Mouse (Mus musculus) hindlimb bud, embryonic 11.5 days (tissue): Measurements from ENCODE around the gene Gm47955.
"Not testable (repeated sequence)": the region's sequence is repeated elsewhere in the genome, so short reads cannot be mapped to it uniquely, and the experiment has no call there.

Experiments
- DNase-seq: peaks from one replicate; pipeline ENCODE4 v3.0.0-alpha.2; 2012; ENCODE audit warnings: low read depth, low spot score; ENCODE audit errors: extremely low spot score

The Gm47955 gene

DNA sequence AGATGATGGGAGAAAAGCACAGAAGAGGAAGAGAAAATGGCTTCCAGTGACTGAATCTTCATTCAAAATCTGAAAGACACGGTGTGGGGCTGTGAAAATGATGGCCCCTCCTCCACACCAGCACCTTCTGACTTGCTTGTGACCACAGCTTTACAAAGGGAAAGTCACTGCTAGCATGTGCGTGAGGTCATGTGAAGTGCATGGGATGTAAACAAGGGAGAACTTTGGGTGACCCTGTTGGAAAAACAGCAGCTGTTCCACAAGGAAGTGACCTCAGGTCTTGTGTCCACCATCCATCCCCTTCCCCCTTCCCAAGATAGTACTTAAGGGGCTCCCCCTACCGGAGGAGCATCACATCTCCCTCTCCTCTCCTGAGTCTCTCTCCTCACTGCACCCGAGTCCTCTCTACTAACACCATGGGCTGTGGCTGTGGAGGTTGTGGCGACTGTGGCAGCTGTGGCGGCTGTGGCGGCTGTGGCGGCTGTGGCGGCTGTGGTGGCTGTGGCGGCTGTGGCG is at the start of gene Gm47955:
Gene Gm47955 (plus strand): TSS at position 417 of the 516 bp plus-strand sequence.
- DNase-seq = no peak

DNA sequence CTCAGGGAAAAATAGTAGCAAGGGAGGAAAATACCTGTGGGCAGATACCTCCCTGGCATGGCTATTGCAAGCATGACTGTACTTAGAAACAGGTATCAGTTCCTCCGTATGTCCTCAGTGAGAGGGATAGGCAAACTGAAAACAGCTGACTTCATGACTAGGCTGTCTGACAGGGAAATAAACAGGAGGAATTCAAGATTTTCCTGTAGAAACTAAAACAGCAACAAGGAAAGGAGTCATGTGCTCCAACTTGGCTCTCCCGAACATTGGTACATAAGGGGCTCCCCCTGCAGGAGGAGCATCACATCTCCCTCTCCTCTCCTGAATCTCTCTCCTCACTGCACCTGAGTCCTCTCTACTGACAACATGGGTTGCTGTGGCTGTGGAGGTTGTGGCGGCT is 47.1 kb upstream of the Gm47955 start, which contains the start of gene A030005L19Rik:
Gene A030005L19Rik (plus strand): TSS at position 301 of the 400 bp plus-strand sequence.
- no peak for DNase-seq

DNA sequence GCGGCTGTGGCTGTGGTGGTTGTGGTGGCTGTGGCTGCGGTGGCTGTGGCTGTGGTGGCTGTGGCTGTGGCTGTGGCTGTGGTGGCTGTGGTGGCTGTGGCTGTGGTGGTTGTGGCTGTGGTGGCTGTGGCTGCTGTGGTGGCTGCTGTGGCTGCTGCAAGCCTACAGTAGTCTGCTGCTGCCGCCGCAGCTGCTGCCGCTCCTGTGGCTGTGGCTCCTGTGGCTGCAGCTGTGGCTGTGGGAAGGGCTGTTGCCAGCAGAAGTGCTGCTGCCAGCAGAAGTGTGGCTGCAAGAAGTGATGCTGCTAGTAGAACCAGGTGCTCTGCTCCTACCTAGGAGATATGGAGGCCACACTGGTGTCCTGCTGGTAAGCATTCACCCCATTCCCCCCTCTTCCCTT is 46.7 kb upstream of the Gm47955 start:
- DNase-seq = not testable (repeated sequence)

DNA sequence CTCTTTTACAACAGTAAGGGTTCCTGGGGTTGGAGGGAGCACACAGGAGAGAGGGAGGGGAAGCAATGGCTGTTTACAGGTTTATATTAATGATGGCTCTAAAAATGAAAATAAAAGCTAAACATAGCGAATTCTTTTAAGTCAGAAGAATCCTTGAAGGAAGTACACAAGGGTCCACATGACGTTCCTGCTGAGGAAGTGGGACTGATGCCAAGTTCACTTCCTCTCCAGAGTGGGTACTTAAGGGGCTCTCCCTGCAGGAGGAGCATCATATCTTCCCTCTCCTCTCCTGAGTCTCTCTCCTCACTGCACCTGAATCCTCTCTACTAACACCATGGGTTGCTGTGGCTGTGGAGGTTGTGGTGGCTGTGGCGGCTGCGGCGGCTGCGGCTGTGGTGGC is 35.4 kb upstream of the Gm47955 start, which contains the start of gene A030014E15Rik:
Gene A030014E15Rik (plus strand): TSS at position 268 of the 400 bp plus-strand sequence.
- DNase-seq = no peak

DNA sequence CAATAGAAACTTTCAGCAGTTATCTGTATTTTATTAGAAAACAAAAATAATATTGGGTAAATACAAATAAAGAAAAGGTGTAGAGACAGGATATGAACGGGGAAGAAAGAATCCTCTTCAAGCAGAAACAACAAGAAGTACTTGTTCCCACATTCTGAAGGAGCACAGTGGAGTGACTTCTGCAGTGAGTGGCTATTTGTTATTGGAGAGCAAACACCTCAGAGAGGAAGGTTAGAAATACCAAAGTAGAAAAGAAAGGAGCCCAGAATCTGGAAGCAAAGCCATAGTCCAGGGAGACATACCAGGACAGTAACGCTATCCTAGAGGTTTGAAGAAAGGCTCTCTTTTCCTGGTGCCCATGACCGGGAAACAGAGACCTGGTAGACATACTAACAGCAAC is 29.5 kb upstream of the Gm47955 start:
- not testable (repeated sequence) for DNase-seq

DNA sequence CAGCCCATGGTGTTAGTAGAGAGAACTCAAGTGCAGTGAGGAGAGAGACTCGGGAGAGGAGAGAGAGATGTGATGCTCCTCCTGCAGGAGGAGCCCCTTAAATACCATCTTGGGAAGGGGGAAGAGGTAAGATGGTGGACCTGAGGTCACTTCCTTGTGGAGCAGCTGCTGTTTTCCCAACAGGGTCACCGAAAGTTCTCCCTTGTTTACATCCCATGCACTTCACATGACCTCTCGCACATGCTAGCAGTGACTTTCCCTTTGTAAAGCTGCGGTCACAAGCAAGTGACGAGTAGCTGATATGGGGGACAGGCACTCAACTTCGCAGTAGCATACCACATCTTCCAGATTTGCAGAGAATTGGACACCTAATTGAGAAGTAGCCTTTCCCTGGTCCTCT is 28.8 kb upstream of the Gm47955 start, which contains the start of gene Gm6217:
Gene Gm6217 (minus strand): TSS at position 74 of the 400 bp plus-strand sequence.
- DNase-seq = not testable (repeated sequence)

DNA sequence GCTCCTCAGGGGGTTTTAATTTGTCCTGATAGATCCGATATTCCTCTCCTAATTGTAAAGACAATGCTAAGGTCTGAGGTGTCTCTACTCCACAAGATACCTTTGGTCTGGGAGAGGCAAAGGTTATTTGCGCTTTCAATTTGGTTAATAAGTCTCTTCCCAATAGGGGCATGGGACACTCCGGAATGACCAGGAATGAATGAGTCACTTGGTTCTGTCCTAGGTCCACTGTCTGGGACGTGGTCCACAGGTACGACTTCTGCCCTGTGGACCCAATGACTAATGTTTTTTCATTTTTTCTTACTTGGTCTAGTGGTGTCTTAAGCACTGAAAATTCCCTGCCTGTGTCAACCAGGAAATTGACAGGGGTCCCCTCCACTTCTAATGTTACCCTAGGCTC is 21.4 kb upstream of the Gm47955 start:
- no peak for DNase-seq

DNA sequence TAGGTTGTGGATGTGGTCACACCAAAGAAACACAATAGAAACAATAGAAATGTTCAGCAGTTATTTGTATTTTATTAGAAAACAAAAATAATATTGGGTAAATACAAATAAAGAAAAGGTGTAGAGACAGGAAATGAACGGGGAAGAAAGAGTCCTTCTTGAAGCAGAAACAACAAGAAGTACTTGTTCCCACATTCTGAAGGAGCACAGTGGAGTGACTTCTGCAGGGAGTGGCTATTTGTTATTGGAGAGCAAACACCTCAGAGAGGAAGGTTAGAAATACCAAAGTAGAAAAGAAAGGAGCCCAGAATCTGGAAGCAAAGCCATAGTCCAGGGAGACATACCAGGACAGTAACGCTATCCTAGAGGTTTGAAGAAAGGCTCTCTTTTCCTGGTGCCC is 17.6 kb upstream of the Gm47955 start:
- DNase-seq = not testable (repeated sequence)

DNA sequence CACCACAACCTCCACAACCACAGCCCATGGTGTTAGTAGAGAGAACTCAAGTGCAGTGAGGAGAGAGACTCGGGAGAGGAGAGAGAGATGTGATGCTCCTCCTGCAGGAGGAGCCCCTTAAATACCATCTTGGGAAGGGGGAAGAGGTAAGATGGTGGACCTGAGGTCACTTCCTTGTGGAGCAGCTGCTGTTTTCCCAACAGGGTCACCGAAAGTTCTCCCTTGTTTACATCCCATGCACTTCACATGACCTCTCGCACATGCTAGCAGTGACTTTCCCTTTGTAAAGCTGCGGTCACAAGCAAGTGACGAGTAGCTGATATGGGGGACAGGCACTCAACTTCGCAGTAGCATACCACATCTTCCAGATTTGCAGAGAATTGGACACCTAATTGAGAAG is 16.8 kb upstream of the Gm47955 start, which contains the start of gene A030003K21Rik:
Gene A030003K21Rik (minus strand): TSS at position 94 of the 400 bp plus-strand sequence.
- DNase-seq = not testable (repeated sequence)

DNA sequence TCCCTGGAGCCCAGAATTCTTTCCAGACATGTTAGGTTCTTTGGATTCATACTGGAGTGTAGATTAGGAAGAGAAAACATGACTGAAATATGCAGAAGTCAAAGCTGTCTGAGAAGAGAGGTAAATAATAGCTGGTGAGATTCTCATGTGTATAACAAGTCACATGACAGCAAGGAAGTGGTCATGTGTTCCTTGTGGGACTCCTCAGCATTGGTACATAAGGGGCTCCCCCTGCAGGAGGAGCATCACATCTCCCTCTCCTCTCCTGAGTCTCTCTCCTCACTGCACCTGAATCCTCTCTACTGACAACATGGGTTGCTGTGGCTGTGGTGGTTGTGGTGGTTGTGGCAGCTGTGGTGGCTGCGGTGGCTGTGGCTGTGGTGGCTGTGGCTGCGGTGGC is 14.1 kb upstream of the Gm47955 start:
- DNase-seq = not testable (repeated sequence)

DNA sequence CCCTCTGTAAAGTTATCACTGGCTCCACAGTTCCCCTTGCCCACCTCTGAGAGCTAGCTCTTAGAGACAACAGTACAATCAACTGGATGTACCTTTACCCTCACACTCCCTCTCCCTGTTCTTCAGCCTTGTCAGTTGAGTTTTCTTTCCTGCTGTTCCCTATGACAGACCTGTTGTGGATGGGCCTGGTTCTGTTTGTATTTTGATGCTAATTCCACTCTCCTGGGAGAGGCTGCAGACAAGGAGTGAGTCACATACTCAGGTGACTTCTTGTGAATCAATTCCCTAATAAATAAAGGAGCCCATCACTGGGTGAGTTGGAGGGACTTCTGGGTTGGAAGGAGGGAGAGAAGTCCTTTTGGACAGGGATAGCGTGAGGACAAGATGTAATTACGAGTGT is 11.5 kb upstream of the Gm47955 start:
- DNase-seq = no peak

DNA sequence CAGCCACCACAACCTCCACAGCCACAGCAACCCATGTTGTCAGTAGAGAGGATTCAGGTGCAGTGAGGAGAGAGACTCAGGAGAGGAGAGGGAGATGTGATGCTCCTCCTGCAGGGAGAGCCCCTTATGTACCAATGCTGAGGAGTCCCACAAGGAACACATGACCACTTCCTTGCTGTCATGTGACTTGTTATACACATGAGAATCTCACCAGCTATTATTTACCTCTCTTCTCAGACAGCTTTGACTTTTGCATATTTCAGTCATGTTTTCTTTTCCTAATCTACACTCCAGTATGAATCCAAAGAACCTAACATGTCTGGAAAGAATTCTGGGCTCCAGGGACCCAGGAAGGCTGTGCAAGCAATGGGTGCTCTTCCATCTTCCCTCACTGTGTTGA is 4.2 kb upstream of the Gm47955 start, which contains the start of gene Gm7544:
Gene Gm7544 (minus strand): TSS at position 101 of the 400 bp plus-strand sequence.
- not testable (repeated sequence) for DNase-seq

DNA sequence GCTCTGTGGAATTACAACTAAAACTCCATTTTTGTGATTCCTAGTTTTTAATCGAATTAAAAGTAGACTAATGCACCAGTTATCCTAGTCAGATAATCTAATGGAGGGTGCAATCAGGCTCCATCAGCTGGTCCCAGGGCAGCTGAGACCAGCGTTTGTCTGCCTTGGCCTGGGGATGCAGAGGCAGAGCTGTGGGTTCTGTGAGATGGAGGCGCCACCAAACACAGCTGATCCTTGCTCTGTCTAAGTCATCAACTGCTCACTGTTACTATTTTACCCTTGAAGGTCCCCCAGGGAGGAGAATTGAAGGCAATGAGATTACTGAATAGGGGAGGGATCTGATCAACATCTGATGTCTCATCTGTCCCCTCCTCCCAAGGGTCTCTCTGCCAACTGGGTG is 6.3 kb downstream of the Gm47955 start:
- no peak for DNase-seq

DNA sequence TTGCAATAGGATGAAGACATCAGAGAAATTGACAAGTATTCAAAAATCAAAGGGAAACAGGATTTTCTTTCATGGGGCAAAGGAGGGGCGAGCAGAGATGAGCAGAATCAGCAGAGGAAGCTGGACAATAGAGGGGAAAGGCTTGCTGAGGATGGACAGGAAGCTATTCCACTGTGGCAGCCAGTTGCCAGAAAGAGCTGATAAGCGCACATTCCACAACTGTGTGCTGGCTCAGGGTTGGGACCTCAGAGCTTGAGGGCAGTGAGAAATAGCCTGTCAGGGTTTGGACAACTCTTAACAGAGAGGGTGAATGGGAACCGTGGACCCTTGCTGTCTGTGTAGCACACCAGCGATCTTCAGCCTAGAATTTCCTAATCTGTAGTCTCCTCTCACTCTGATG is 12.0 kb downstream of the Gm47955 start:
- no peak for DNase-seq

DNA sequence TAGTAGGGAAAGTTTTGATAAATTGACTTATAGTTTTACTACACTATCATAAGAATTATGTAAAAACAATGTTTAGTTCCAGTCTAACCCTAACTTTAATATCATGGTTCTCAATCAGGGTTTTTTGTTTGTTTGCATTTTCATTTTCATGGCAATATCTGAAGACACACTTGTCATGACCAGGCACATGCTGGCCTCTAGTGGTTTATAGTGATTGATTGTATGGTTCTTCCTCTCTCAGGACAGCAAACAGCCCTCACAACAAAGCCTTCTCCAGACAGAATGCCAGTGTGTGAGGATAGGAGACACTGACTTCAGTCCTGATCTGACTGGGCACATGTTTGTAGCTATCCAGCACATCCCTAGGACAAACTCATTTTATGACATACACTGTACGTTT is 13.2 kb downstream of the Gm47955 start:
- no peak for DNase-seq

DNA sequence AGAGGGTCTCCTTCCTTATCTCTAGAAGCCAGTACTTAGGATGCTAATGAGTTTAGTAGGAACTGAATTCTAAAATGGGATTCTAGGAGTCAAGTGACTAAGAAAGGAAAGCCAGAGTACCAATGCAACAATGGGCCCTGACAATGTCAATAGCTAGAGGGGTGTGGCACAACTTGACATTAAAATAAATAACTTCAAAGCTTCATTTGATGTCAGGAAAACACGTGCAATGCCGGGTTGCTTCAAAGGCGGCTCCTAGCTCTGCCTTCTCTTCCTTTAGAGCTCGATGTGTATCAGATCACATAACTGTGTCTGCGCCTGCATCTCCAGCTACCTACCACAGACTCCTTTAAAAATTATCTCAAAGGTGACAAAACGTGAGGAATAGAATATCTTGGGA is 13.8 kb downstream of the Gm47955 start:
- no peak for DNase-seq

DNA sequence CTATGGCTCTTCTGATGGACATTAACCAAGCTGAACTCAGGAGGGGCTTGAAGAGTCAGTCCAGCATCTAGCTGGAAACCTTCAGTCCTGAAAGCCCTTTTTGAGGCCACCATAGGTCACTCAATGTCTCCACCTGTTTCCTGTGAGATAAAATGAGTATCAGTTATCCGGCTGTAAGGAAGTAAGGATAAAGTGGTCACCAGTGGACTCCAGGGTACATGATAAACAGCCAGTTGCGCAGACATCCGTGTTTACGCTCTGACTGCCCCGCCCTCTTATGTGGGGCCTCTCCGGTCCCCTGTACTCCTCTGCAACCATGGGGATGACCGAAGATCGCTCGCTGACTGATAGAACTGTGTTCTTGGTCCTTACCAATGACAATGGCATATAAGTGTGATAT is 14.3 kb downstream of the Gm47955 start:
- no peak for DNase-seq

DNA sequence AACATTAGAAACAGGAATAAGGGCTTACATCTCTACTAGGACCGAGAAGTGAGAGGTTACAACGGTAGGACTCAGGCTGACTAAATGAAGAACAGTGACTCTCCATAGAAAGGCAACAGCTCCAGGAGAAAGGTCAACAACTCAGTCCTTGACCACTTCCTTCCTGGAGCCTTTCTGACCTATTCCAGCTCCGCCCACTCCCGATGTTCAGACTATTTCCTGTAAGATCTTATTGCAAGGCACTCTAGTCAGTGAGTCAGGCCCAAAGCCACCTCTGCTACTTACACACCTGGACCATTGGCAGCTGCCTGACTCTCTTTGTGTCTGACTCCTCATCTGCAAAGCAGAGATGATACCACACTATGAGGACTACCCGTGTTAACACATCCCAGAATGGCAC is 15.7 kb downstream of the Gm47955 start:
- DNase-seq = no peak

DNA sequence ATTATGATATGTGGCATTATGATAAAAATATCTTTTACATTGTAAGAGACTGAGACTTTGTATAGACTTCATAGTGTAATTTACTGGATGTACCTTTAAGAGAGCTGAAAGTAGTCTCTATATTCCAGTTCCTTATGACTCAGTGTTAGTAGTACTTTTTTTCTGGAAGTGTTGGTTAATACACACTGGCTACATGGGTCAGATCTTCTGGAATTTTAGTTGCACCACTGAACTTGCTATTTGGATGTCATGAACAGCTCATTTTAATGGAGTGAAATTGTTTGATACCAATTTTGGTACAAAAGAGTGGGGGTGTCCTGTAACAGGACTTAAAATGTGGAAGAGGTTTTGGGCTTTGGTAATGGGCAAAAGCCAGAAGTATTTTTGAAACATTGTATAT is 17.8 kb downstream of the Gm47955 start:
- no peak for DNase-seq

DNA sequence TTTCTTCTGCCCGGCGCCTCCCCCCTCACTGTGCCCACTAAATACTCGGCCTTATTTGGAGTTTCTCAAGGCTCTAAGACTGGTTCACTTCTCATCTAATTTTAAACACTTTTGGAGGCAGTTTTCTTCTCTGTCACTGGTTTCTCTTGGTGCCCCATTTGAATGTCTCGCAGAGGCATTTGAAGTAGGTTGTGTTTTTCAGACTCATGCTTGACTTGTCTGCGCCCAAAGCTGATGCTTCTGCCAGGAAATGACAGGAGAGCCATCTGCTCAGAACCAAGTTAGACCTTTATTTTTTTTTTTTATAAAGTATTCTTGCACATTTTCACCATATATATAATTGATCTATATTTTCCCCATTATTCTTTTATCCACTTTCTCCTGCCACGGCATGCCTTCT is 26.7 kb downstream of the Gm47955 start:
- DNase-seq = no peak

DNA sequence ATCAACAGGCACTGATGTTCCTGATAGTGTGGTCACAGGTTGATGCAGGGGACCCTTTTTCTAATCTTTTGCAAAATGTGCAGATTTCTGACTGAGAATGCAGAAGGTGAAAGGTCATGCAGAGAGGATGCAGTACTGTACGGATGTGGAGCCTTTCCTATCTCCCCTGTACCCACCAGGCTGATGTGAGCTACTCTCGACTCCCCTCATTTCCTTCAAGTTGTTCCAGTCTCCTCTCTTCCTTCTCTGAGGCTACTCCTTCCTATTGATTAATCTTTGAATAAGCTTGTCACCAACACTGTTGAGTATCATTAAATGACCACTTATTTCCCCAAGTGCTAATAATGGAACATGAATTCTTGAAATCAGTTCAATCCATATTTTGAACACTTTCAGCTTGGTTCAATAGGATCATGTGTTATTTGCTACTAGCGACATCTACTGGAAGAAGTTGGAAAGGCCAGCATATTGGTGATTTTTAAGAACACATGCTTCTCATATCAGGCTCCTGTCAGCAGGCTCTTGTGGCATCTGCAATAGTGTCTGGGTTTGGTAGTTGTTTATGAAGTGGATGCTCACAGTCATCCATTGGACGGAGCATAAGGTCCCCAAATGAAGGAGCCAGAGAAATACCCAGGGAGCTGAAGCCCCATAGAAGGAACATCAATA is 27.6 kb downstream of the Gm47955 start:
- peak; percentile 58 for DNase-seq

DNA sequence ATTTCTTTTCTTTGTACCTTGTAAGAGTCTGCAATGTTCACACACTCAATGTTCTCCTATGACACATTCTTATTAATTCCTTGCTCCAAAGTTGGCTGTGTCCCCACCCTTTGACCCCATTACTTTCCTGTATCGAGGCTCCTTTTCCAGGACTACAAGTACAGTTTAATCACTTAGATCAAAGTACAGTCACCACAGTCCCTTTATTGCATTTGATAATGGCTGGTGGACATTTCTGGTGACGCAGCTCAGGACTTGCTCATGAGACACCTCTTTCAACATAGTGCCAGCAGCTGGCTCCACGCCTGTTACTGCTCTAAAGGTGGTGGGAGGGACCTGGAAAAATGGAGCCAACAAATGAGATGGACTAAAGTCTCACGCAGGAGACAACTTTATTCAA is 31.0 kb downstream of the Gm47955 start:
- no peak for DNase-seq
